Mouse (Mus musculus): ENCODE data around the gene Cldn34d. TPM values are rescaled to one million over a fixed set of nuclear protein-coding genes. Genes with fewer than 3 reads are reported as not detected.

Cldn34d gene
- not detected for total RNA-seq (2021)
- long read RNA-seq, experiment 1, result 0 reads
- long read RNA-seq, experiment 2, result 0 reads

- no peak for DNase-seq (ENCODE audit: low spot score in 2 of 2)
Measured at GRCm38 (mm10) chrX:76602824-76603223, at the start of gene Cldn34d. Cldn34d (minus strand) TSS chrX:76602924.

- DNase-seq (ENCODE audit: low spot score in 2 of 2), result peak in 1 of 2 experiments; percentile 24
Measured at GRCm38 (mm10) chrX:76598459-76599206, 4.1 kb downstream of the Cldn34d start.

Other genes with a start within 250 kb of the Cldn34d start
- not detected for gene Cldn34b4, start 209.6 kb downstream of the Cldn34d start, total RNA-seq (2021)

All from layer of hippocampus, postnatal 14 days (tissue).